Mouse (Mus musculus): ENCODE measurements around the gene Myo19. TPM values are rescaled to one million over a fixed set of nuclear protein-coding genes. Genes with fewer than 3 reads are reported as not detected.

The Myo19 gene
- polyA plus RNA-seq, 1 experiment: 15.3 TPM

DNA sequence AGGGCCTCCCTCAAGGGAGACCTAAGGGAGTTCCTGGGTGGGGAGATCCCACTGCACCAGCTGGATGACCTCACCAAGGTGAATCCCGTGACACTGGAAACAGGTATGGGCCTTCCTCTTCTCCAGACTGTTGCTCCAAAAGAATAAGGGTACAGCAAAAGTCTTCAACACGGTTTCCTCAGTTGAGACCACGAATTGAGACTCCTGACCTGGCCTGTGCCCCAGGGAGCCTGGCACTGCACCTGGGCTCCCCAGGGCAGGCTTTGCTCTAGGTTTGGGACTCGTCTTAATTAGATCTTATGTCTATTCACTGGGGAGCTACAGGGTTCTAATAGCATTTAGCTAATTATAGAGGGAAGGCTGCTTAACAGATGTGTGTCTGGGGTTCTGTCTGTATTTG, 5.3 kb downstream of the Myo19 start:
- TF ChIP-seq CTCF (IDR thresholded peaks at IDR 0.05; ENCODE audit: borderline replicate concordance, insufficient read depth, low read length) (no peak), POLR2A (IDR thresholded peaks at IDR 0.05; ENCODE audit: low read depth, low read length) (no peak)

DNA sequence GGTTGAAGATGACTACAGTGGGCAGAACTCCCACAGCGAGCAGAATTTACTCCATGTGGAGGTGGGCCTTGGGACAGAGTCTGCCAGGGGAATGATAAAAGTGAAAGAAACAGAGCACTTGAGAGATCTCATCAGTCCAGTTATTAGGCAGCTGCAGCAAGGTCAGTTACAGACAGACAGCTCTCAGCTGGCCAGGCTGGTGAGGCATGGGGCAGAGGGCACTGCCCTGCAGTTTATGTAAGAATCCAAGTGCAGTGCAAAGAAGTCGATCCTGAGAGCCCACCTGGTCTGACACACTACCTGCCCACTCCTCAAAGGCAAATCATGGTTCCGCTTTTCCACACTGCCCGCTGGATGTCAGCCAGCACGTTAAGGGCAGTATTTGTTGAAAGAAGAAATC, 6.3 kb downstream of the Myo19 start:
- H3K27ac ChIP-seq (ENCODE audit: insufficient read depth, low read length): no peak overlapping the region
- H3K4me1 ChIP-seq (ENCODE audit: control insufficient read depth, insufficient read depth, low read length): no peaks in the 10 kb centered on the region
- no peak for TF ChIP-seq CTCF (IDR thresholded peaks at IDR 0.05; ENCODE audit: borderline replicate concordance, insufficient read depth, low read length)
- no peak overlapping the region for H3K4me3 ChIP-seq (ENCODE audit: insufficient read depth, low read length)

More for the DNA sequence above, 5.3 kb downstream of the Myo19 start:
- Histone ChIP-seq H3K4me1 (ENCODE audit: control insufficient read depth, insufficient read depth, low read length) (no peaks in the 10 kb centered on the region), H3K27ac (ENCODE audit: insufficient read depth, low read length) (no peak overlapping the region), H3K4me3 (ENCODE audit: insufficient read depth, low read length) (no peak overlapping the region)

DNA sequence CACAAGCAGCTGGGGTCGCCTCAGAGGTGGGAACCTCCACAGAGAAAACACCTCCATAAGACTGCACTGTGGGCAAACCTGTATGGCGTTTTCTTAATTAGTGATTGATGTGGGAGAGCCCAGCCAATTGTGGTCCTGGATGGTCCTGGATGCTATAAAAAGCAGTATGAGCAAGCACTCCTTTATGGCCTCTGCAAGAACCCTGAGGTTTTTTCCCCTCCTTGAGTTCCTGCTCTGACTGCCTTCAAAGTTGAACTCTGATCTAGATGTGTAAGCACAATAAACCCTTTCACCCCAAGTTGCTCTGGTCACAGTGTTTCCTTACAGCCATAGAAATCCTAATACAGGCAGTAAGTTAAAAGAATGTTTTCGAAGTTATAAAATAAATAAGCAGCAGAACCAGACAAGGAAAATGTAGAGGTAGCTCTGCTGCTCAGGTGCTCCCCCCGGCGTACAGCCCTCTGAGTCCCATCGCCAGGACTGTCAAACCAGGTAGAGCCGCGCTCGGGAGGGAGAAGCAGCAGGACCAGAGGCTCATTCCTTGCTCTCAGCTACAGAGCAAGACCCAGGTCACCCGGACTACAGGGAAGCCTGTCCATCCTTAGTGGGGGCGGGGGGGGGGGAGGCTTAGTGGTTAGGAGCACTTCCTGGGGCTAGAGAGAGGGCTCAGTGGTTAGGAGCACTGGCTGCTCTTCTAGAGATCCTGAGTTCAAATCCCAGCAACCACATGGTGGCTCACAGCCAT, 7.0 kb downstream of the Myo19 start:
- no peak for TF ChIP-seq CTCF (IDR thresholded peaks at IDR 0.05; ENCODE audit: borderline replicate concordance, insufficient read depth, low read length)
- Histone ChIP-seq H3K4me3 (ENCODE audit: insufficient read depth, low read length) (no peak overlapping the region), H3K4me1 (ENCODE audit: control insufficient read depth, insufficient read depth, low read length) (no peaks in the 10 kb centered on the region)

DNA sequence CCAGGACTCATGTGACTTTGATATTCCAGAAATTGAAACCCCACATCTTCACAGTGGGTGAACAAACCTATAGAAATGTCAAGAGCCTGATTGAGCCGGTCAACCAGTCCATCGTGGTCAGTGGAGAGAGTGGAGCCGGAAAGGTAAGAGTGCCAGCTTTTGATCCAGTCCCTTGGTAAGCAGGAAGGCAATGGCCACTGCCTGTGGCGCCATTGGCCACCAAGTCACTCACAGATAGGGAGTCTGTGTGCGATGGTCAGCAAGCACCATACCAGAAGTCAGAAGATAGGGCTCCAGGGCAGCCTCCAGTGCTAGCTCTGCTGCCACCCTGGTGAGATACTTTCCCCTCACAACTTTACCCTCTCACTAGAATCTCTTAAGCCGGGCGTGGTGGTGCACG, 8.1 kb downstream of the Myo19 start:
- H3K4me1 ChIP-seq (ENCODE audit: control insufficient read depth, insufficient read depth, low read length): no peaks in the 10 kb centered on the region
- H3K4me3 ChIP-seq (ENCODE audit: insufficient read depth, low read length): no peak overlapping the region
- H3K27ac ChIP-seq (ENCODE audit: insufficient read depth, low read length): no peak overlapping the region
- no peak for TF ChIP-seq POLR2A (IDR thresholded peaks at IDR 0.05; ENCODE audit: low read depth, low read length)

More for the DNA sequence above, 7.0 kb downstream of the Myo19 start:
- H3K27ac ChIP-seq (ENCODE audit: insufficient read depth, low read length): no peak overlapping the region

DNA sequence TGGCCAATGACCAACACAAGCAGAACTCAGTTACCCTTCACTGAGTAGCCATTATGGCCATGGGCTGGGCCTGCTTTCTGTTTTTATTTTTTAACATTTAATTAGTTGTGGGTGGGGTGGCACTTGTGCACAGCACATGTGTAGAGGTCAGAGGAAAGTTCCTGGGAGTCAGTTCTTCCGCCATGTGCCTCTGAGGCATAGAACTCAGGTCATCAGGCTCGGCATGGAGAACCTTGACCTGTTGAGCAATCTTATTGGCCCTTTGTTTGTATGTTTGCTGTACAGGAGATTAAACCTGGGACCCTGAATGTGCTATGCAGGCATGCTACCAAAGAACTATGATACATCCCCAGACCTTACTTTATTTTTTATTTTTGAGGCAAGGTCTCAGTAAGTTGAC, 9.5 kb downstream of the Myo19 start:
- Histone ChIP-seq H3K4me1 (ENCODE audit: control insufficient read depth, insufficient read depth, low read length) (no peaks in the 10 kb centered on the region), H3K27ac (ENCODE audit: insufficient read depth, low read length) (no peak overlapping the region), H3K4me3 (ENCODE audit: insufficient read depth, low read length) (no peak overlapping the region)
- TF ChIP-seq CTCF (IDR thresholded peaks at IDR 0.05; ENCODE audit: borderline replicate concordance, insufficient read depth, low read length) (no peak), POLR2A (IDR thresholded peaks at IDR 0.05; ENCODE audit: low read depth, low read length) (no peak)

DNA sequence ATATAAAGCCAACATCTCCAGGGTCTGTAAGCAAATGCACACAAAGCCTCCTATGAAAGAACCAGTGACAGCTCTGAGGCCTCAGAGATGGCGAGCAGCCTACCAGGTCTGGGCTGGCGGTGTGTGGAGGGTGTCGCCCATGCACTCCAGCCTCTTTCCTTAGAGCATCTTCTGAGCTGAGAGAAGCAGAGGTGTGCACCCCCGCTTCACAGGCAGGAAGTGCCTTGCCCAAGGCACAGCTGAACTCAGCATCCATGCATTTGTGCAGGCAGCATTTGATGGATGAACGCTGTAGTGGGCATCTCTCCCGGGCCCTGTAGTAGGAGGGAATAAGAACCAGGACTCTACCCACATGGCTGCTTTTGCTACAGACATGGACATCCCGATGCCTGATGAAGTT, 11.8 kb downstream of the Myo19 start:
- TF ChIP-seq CTCF (IDR thresholded peaks at IDR 0.05; ENCODE audit: borderline replicate concordance, insufficient read depth, low read length): no peak
- TF ChIP-seq POLR2A (IDR thresholded peaks at IDR 0.05; ENCODE audit: low read depth, low read length): no peak
- Histone ChIP-seq H3K27ac (ENCODE audit: insufficient read depth, low read length) (no peak overlapping the region), H3K4me1 (ENCODE audit: control insufficient read depth, insufficient read depth, low read length) (no peaks in the 10 kb centered on the region)

DNA sequence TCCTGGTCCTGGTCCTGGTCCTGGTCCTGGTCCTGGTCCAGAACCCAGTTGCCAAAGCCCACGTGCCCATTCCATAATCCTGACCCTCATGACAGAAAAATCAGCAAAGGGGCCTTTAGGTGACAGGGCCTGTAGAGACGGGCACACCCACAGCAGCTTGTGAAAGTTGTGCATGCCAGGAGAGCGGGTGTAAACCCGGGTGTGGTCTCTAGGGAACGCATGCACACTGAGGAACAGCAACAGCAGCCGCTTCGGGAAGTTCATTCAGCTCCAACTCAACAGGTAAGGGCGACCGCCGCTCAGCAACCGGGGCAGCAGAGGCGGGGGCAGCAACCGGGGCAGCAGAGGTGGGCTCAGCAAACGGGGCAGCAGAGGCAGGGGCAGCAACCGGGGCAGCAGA, 13.2 kb downstream of the Myo19 start:
- no peak for TF ChIP-seq POLR2A (IDR thresholded peaks at IDR 0.05; ENCODE audit: low read depth, low read length)
- no peak for TF ChIP-seq CTCF (IDR thresholded peaks at IDR 0.05; ENCODE audit: borderline replicate concordance, insufficient read depth, low read length)
- Histone ChIP-seq H3K4me3 (ENCODE audit: insufficient read depth, low read length) (no peak overlapping the region), H3K27ac (ENCODE audit: insufficient read depth, low read length) (no peak overlapping the region), H3K4me1 (ENCODE audit: control insufficient read depth, insufficient read depth, low read length) (no peaks in the 10 kb centered on the region)

More for the DNA sequence above, 11.8 kb downstream of the Myo19 start:
- no peak overlapping the region for H3K4me3 ChIP-seq (ENCODE audit: insufficient read depth, low read length)

DNA sequence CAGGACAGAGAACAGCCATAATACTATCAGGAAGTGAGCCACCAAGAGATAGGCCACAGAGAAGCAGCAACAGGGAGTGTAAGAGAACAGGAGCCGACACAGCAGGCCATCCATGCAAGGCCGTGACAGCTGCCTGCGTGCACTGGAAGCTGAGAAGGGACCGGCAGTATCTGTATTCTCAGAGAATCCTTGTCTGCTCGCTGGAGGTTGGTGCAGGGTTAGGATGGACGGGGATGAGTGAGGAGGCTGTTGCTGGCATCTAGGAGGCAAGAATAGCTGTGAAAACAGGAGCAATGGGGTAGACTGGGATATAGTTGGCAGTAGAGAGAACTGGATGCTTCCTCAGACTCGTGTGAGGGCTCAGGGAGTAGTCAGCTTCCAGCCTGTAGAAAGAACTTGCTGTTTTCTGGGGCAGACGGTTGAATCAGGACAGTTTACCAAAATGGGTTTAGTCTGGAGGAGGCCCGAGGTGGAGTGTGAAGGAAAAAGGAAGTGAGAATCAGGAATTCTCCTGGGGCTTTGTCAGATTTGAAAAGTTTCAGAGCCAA, 24.7 kb downstream of the Myo19 start:
- H3K4me3 ChIP-seq (ENCODE audit: insufficient read depth, low read length): no peak overlapping the region
- H3K27ac ChIP-seq (ENCODE audit: insufficient read depth, low read length): no peak overlapping the region
- no peaks in the 10 kb centered on the region for H3K4me1 ChIP-seq (ENCODE audit: control insufficient read depth, insufficient read depth, low read length)
- TF ChIP-seq POLR2A (IDR thresholded peaks at IDR 0.05; ENCODE audit: low read depth, low read length) (no peak), CTCF (IDR thresholded peaks at IDR 0.05; ENCODE audit: borderline replicate concordance, insufficient read depth, low read length) (no peak)

DNA sequence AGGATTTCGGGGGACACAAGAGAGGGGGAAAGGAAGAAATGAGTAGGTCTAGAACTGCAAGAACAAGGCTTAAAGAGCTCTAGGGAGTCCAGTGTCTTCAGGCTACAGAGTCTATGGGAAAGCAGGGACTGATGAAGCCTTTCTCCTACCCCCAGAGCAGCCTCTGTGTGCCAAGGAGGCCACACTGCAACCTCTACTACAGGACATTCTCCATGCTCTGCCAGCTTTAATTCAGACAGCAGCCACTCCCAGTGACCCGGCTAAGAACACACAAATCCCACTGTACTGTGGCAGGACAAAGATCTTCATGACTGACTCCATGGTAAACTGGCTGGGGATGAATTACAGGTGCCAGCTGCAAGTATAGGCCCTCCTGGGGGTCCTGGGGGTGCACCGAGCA, 27.1 kb downstream of the Myo19 start:
- Histone ChIP-seq H3K4me3 (ENCODE audit: insufficient read depth, low read length) (no peak overlapping the region), H3K4me1 (ENCODE audit: control insufficient read depth, insufficient read depth, low read length) (no peaks in the 10 kb centered on the region), H3K27ac (ENCODE audit: insufficient read depth, low read length) (no peak overlapping the region)
- no peak for TF ChIP-seq POLR2A (IDR thresholded peaks at IDR 0.05; ENCODE audit: low read depth, low read length)
- no peak for TF ChIP-seq CTCF (IDR thresholded peaks at IDR 0.05; ENCODE audit: borderline replicate concordance, insufficient read depth, low read length)

DNA sequence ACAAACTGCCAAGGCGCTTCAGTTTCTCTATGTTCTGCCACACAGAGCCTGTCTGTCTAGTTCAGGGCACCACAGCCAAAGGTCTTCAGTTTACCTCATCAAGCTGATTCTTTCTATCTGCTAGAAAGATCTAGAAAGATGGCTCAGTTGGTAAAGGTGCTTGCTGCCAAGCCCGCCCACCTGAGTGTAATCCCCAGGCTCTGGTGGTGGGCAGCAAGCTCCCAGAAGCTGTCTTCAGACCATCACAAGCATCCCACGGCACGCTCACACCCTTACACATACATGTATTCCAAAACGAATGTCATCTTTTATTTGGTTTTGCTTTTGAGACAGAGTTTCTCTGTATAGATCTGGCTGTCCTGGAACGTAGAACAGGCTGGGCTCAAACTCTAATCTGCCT, 28.5 kb downstream of the Myo19 start:
- Histone ChIP-seq H3K4me3 (ENCODE audit: insufficient read depth, low read length) (no peak overlapping the region), H3K27ac (ENCODE audit: insufficient read depth, low read length) (no peak overlapping the region), H3K4me1 (ENCODE audit: control insufficient read depth, insufficient read depth, low read length) (no peaks in the 10 kb centered on the region; the same call in 1 of the 2 replicates)
- TF ChIP-seq POLR2A (IDR thresholded peaks at IDR 0.05; ENCODE audit: low read depth, low read length) (no peak), CTCF (IDR thresholded peaks at IDR 0.05; ENCODE audit: borderline replicate concordance, insufficient read depth, low read length) (no peak)
